Mouse (Mus musculus) forebrain, embryonic 16.5 days (tissue): ENCODE results near the gene Nlk. TPM values are rescaled to one million over a fixed set of nuclear protein-coding genes. Genes with fewer than 3 reads are reported as not detected.

Experiments used
- ATAC-seq: fragments of 200-750 bp; cut with Nextera tagmentation; 2 replicates; pipeline ENCODE4 v1.8.0; 2017; ENCODE audit warnings: mild to moderate bottlenecking, moderate library complexity
- H3K27ac ChIP-seq: fragments of 300-500 bp; sonication (generic); 2 replicates; pipeline ENCODE4 v1.5.1; 2014; ENCODE audit warnings: low read length, control low read depth
- H3K27me3 ChIP-seq: fragments of 300-500 bp; sonication (generic); replicated peaks from 2 replicates; pipeline ENCODE4 v1.6.1; 2014; ENCODE audit warnings: low read length; ENCODE audit not compliant: control insufficient read depth, insufficient read depth
- H3K36me3 ChIP-seq: fragments of 300-500 bp; sonication (generic); 2 replicates; pipeline ENCODE4 v1.6.1; 2014; ENCODE audit not compliant: control insufficient read depth, insufficient read depth
- H3K4me1 ChIP-seq: fragments of 300-500 bp; sonication (generic); replicated peaks from 2 replicates; pipeline ENCODE4 v1.6.1; 2014; ENCODE audit warnings: low read length; ENCODE audit not compliant: control insufficient read depth, insufficient read depth
- H3K4me2 ChIP-seq: fragments of 300-500 bp; sonication (generic); 2 replicates; pipeline ENCODE4 v1.6.1; 2014; ENCODE audit warnings: mild to moderate bottlenecking, low read length, control low read depth
- H3K4me3 ChIP-seq: fragments of 300-500 bp; sonication (generic); replicated peaks from 2 replicates; pipeline ENCODE4 v1.5.1; 2014; ENCODE audit warnings: mild to moderate bottlenecking, low read length, control low read depth
- H3K9ac ChIP-seq: fragments of 300-500 bp; sonication (generic); replicated peaks from 2 replicates; pipeline ENCODE4 v1.6.1; 2014; ENCODE audit warnings: low read depth, low read length, control low read depth
- H3K9me3 ChIP-seq: fragments of 300-500 bp; sonication (generic); 2 replicates; pipeline ENCODE4 v1.6.1; 2016; ENCODE audit warnings: low read length; ENCODE audit not compliant: control insufficient read depth
- WGBS: fragments of 180-500 bp; shearing (Covaris S2); extraction: QIAGEN DNeasy Blood & Tissue Kit; methylation state at CpG from one replicate; pipeline ENCODE4 v1.1.7; 2014; 5-methylcytosine and 5-hydroxymethylcytosine counted together
- polyA plus RNA-seq: library from polyadenylated mRNA; unstranded; fragments of >200 nt; fragmentation: Nextera tagmentation; extraction: Ambion mirVana; gene quantifications from 2 replicates; pipeline ENCODE4 v1.2.1, GENCODE M21; 2015

Gene Nlk
- polyA plus RNA-seq, 1 experiment from 2014 or later, result 31.2 TPM

- H3K27ac ChIP-seq, result peak within 1 kb of the TSS; percentile 87
- no peaks in the 10 kb centered on the region for H3K27me3 ChIP-seq
- H3K4me2 ChIP-seq, result peak within 1 kb of the TSS; percentile 77
- WGBS, result under 1% methylated on average over 60 of the region's 60 CpGs
- ATAC-seq, result peak; percentile 100
- 0 out of 2 replicates have a peak, but pooled peaks cover 3% of the 10 kb centered on the region for H3K9me3 ChIP-seq
- peaks cover 15% of the 10 kb centered on the region for H3K4me1 ChIP-seq
- H3K36me3 ChIP-seq, result no peaks in the 10 kb centered on the region
- H3K9ac ChIP-seq, result peak within 1 kb of the TSS; percentile 64
- H3K4me3 ChIP-seq, result peak within 1 kb of the TSS; percentile 64
Measured at GRCm38 (mm10) chr11:78550168-78551058, 146.8 kb downstream of the Nlk start, which contains the start of gene Tmem97. Tmem97 (minus strand) TSS chr11:78550777.

GRCm38 (mm10) chr11:78549491-78549987 lies 147.6 kb downstream of the Nlk start:
- H3K36me3 ChIP-seq, result no peaks in the 10 kb centered on the region
- H3K27me3 ChIP-seq, result no peaks in the 10 kb centered on the region
- peaks cover 15% of the 10 kb centered on the region for H3K4me1 ChIP-seq
- no peak for ATAC-seq
- H3K9ac ChIP-seq, result no peak overlapping the region
- H3K27ac ChIP-seq, result no peak overlapping the region
- WGBS, result 11% methylated on average over 5 of the region's 5 CpGs
- H3K9me3 ChIP-seq, result 0 out of 2 replicates have a peak, but pooled peaks cover 3% of the 10 kb centered on the region
- H3K4me2 ChIP-seq, result peak overlapping the region; percentile 68
- peak overlapping the region; percentile 64 for H3K4me3 ChIP-seq

GRCm38 (mm10) chr11:78547718-78548460 lies 149.3 kb downstream of the Nlk start:
- H3K27me3 ChIP-seq, result no peaks in the 10 kb centered on the region
- H3K4me1 ChIP-seq, result peaks cover 15% of the 10 kb centered on the region
- no peak for ATAC-seq
- no peaks in the 10 kb centered on the region for H3K9me3 ChIP-seq
- H3K27ac ChIP-seq, result no peak overlapping the region
- no peak overlapping the region for H3K4me3 ChIP-seq
- WGBS, result 85% methylated on average over 2 of the region's 2 CpGs
- no peak overlapping the region for H3K4me2 ChIP-seq
- H3K9ac ChIP-seq, result no peak overlapping the region
- peaks cover 2% of the 10 kb centered on the region; the same call in 1 of the 2 replicates for H3K36me3 ChIP-seq

GRCm38 (mm10) chr11:78545181-78545580 lies 152.0 kb downstream of the Nlk start:
- H3K4me2 ChIP-seq, result no peak overlapping the region
- H3K27ac ChIP-seq, result no peak overlapping the region
- H3K27me3 ChIP-seq, result no peaks in the 10 kb centered on the region
- peaks cover 12% of the 10 kb centered on the region for H3K4me1 ChIP-seq
- no peaks in the 10 kb centered on the region for H3K9me3 ChIP-seq
- H3K4me3 ChIP-seq, result no peak overlapping the region
- H3K36me3 ChIP-seq, result peaks cover 8% of the 10 kb centered on the region
- H3K9ac ChIP-seq, result no peak overlapping the region
- ATAC-seq, result no peak
- WGBS, result 71% methylated on average over 8 of the region's 8 CpGs

- Histone ChIP-seq H3K27me3 (no peaks in the 10 kb centered on the region), H3K4me2 (no peak overlapping the region), H3K4me3 (no peak overlapping the region), H3K9ac (no peak overlapping the region), H3K27ac (no peak overlapping the region), H3K36me3 (peaks cover 10% of the 10 kb centered on the region), H3K4me1 (peaks cover 6% of the 10 kb centered on the region), H3K9me3 (no peaks in the 10 kb centered on the region)
- WGBS, result 92% methylated on average over 7 of the region's 7 CpGs
- ATAC-seq, result no peak
Measured at GRCm38 (mm10) chr11:78544449-78545111, 152.6 kb downstream of the Nlk start.

GRCm38 (mm10) chr11:78540358-78540757 lies 156.8 kb downstream of the Nlk start:
- no peak overlapping the region for H3K4me3 ChIP-seq
- H3K36me3 ChIP-seq, result peaks cover 14% of the 10 kb centered on the region
- no peaks in the 10 kb centered on the region for H3K27me3 ChIP-seq
- ATAC-seq, result no peak
- no peak overlapping the region for H3K4me2 ChIP-seq
- no peaks in the 10 kb centered on the region for H3K9me3 ChIP-seq
- 87% methylated on average over 3 of the region's 3 CpGs for WGBS
- no peak overlapping the region for H3K27ac ChIP-seq
- peaks cover 15% of the 10 kb centered on the region for H3K4me1 ChIP-seq
- H3K9ac ChIP-seq, result no peak overlapping the region

GRCm38 (mm10) chr11:78536690-78537084 lies 160.5 kb downstream of the Nlk start:
- Histone ChIP-seq H3K27ac (peak overlapping the region; percentile 87), H3K27me3 (no peaks in the 10 kb centered on the region), H3K9me3 (no peaks in the 10 kb centered on the region), H3K4me2 (peak overlapping the region; percentile 88), H3K9ac (peak overlapping the region; percentile 75), H3K4me1 (peaks cover 26% of the 10 kb centered on the region), H3K4me3 (peak overlapping the region; percentile 69), H3K36me3 (peaks cover 10% of the 10 kb centered on the region)
- 2% methylated on average over 14 of the region's 14 CpGs for WGBS
- ATAC-seq, result peak; percentile 5; the same call in 1 of the 2 replicates

GRCm38 (mm10) chr11:78536080-78536689 lies 161.0 kb downstream of the Nlk start, which contains the start of the genes Tnfaip1 and Ift20:
Tnfaip1 (minus strand) TSS chr11:78536332.
Ift20 (plus strand) TSS chr11:78536361.
- peak; percentile 99 for ATAC-seq
- H3K9ac ChIP-seq, result peak within 1 kb of the TSS; percentile 80
- peaks cover 10% of the 10 kb centered on the region for H3K36me3 ChIP-seq
- WGBS, result 0% methylated on average over 52 of the region's 52 CpGs
- no peaks in the 10 kb centered on the region for H3K9me3 ChIP-seq
- H3K27ac ChIP-seq, result peak within 1 kb of the TSS; percentile 91
- peaks cover 26% of the 10 kb centered on the region for H3K4me1 ChIP-seq
- H3K4me3 ChIP-seq, result peak within 1 kb of the TSS; percentile 69
- no peaks in the 10 kb centered on the region for H3K27me3 ChIP-seq
- peak within 1 kb of the TSS; percentile 88 for H3K4me2 ChIP-seq
